Mouse (Mus musculus) testis, adult 2 months (tissue): ENCODE data around the gene Ghr. TPM values are rescaled to one million over a fixed set of nuclear protein-coding genes. Genes with fewer than 3 reads are reported as not detected.

Source experiments
- H3K27ac ChIP-seq: fragments of 200-500 bp; 2 replicates; pipeline ENCODE4 v1.5.1; 2012; ENCODE audit warnings: low read depth, low read length; ENCODE audit not compliant: control insufficient read depth, insufficient read depth
- H3K27me3 ChIP-seq: fragments of 200-500 bp; 2 replicates; pipeline ENCODE4 v1.6.1; 2012; ENCODE audit warnings: mild to moderate bottlenecking, low read length, moderate library complexity; ENCODE audit not compliant: control insufficient read depth, insufficient read depth
- H3K36me3 ChIP-seq: fragments of 200-500 bp; 2 replicates; pipeline ENCODE4 v1.6.1; 2012; ENCODE audit warnings: mild to moderate bottlenecking, low read length; ENCODE audit not compliant: control insufficient read depth, insufficient read depth
- H3K4me1 ChIP-seq: fragments of 200-500 bp; 2 replicates; pipeline ENCODE4 v1.6.1; 2012; ENCODE audit warnings: low read length; ENCODE audit not compliant: control insufficient read depth, insufficient read depth
- H3K4me3 ChIP-seq: fragments of 200-500 bp; 2 replicates; pipeline ENCODE4 v1.5.1; 2012; ENCODE audit warnings: low read depth, mild to moderate bottlenecking, low read length, moderate library complexity, mixed read lengths; ENCODE audit not compliant: control insufficient read depth
- CTCF ChIP-seq: fragments of 200-500 bp; IDR thresholded peaks from 2 replicates; pipeline ENCODE4 v1.5.1; 2012; ENCODE audit warnings: low read depth, mild to moderate bottlenecking, inconsistent platforms, low read length, moderate library complexity; ENCODE audit not compliant: control insufficient read depth, insufficient read depth, insufficient replicate concordance
- POLR2A ChIP-seq: fragments of 200-500 bp; IDR thresholded peaks from 2 replicates; pipeline ENCODE4 v1.6.1; 2012; ENCODE audit warnings: low read depth, mild to moderate bottlenecking, inconsistent platforms, low read length, moderate library complexity; ENCODE audit not compliant: control insufficient read depth
- polyA plus RNA-seq: library from polyadenylated mRNA; depleted of rRNA; stranded (reverse); fragments of >200 nt; gene quantifications from 2 replicates; pipeline ENCODE4 v1.2.3, GENCODE M21; 2012

Ghr gene
- polyA plus RNA-seq, 1 experiment: 1.2 TPM

- H3K27me3 ChIP-seq: no peaks in the 10 kb centered on the region
- H3K27ac ChIP-seq: no peak overlapping the region
Observed at GRCm38 (mm10) chr15:3293477-3293876, 289.8 kb downstream of the Ghr start.

GRCm38 (mm10) chr15:3290435-3290834 lies 292.9 kb downstream of the Ghr start:
- no peak overlapping the region for H3K4me3 ChIP-seq
- H3K27me3 ChIP-seq: no peaks in the 10 kb centered on the region
- H3K4me1 ChIP-seq: no peaks in the 10 kb centered on the region
- H3K36me3 ChIP-seq: no peaks in the 10 kb centered on the region
- H3K27ac ChIP-seq: no peak overlapping the region
- TF ChIP-seq POLR2A: no peak
- TF ChIP-seq CTCF: no peak

More at GRCm38 (mm10) chr15:3293477-3293876, 289.8 kb downstream of the Ghr start:
- no peaks in the 10 kb centered on the region for H3K36me3 ChIP-seq
- H3K4me1 ChIP-seq: no peaks in the 10 kb centered on the region
- no peak overlapping the region for H3K4me3 ChIP-seq
- TF ChIP-seq POLR2A (no peak), CTCF (no peak)

GRCm38 (mm10) chr15:3286032-3286431 lies 297.3 kb downstream of the Ghr start:
- no peak overlapping the region for H3K4me3 ChIP-seq
- H3K27me3 ChIP-seq: no peaks in the 10 kb centered on the region
- H3K27ac ChIP-seq: no peak overlapping the region
- H3K4me1 ChIP-seq: no peaks in the 10 kb centered on the region
- TF ChIP-seq POLR2A (no peak), CTCF (no peak)
- H3K36me3 ChIP-seq: no peaks in the 10 kb centered on the region

GRCm38 (mm10) chr15:3281737-3282136 lies 301.6 kb downstream of the Ghr start:
- Histone ChIP-seq H3K27ac (no peak overlapping the region), H3K36me3 (no peaks in the 10 kb centered on the region)
- TF ChIP-seq CTCF: no peak
- TF ChIP-seq POLR2A: no peak

GRCm38 (mm10) chr15:3281216-3281615 lies 302.1 kb downstream of the Ghr start:
- H3K27me3 ChIP-seq: no peaks in the 10 kb centered on the region
- TF ChIP-seq POLR2A: no peak
- TF ChIP-seq CTCF: no peak
- no peak overlapping the region for H3K27ac ChIP-seq
- no peaks in the 10 kb centered on the region for H3K36me3 ChIP-seq
- no peak overlapping the region for H3K4me3 ChIP-seq
- no peaks in the 10 kb centered on the region for H3K4me1 ChIP-seq

More at GRCm38 (mm10) chr15:3281737-3282136, 301.6 kb downstream of the Ghr start:
- H3K4me3 ChIP-seq: no peak overlapping the region
- H3K27me3 ChIP-seq: no peaks in the 10 kb centered on the region
- no peaks in the 10 kb centered on the region for H3K4me1 ChIP-seq

GRCm38 (mm10) chr15:3279242-3279641 lies 304.1 kb downstream of the Ghr start:
- Histone ChIP-seq H3K36me3 (no peaks in the 10 kb centered on the region), H3K4me1 (no peaks in the 10 kb centered on the region), H3K27ac (no peak overlapping the region), H3K4me3 (no peak overlapping the region), H3K27me3 (no peaks in the 10 kb centered on the region)
- no peak for TF ChIP-seq CTCF
- no peak for TF ChIP-seq POLR2A

GRCm38 (mm10) chr15:3277391-3277790 lies 305.9 kb downstream of the Ghr start:
- no peak overlapping the region for H3K27ac ChIP-seq
- no peaks in the 10 kb centered on the region for H3K4me1 ChIP-seq
- H3K27me3 ChIP-seq: no peaks in the 10 kb centered on the region
- TF ChIP-seq POLR2A: no peak
- no peak for TF ChIP-seq CTCF
- H3K36me3 ChIP-seq: no peaks in the 10 kb centered on the region
- no peak overlapping the region for H3K4me3 ChIP-seq

- TF ChIP-seq POLR2A (no peak), CTCF (no peak)
- H3K27me3 ChIP-seq: no peaks in the 10 kb centered on the region
Observed at GRCm38 (mm10) chr15:3273191-3273590, 310.1 kb downstream of the Ghr start.

More at GRCm38 (mm10) chr15:3273191-3273590, 310.1 kb downstream of the Ghr start:
- no peak overlapping the region for H3K4me3 ChIP-seq
- 0 out of 2 replicates have a peak, but pooled peaks cover 2% of the 10 kb centered on the region for H3K4me1 ChIP-seq
- no peaks in the 10 kb centered on the region for H3K36me3 ChIP-seq
- H3K27ac ChIP-seq: no peak overlapping the region
